Mouse (Mus musculus) small intestine, adult 2 months (tissue): Measurements from ENCODE around the gene Ssh2.

Source experiments
- CTCF ChIP-seq: fragments of 200-500 bp; IDR thresholded peaks from 2 replicates; pipeline ENCODE4 v1.5.1; 2012; ENCODE audit warnings: low read depth, mild to moderate bottlenecking, control low read depth, inconsistent platforms, low read length, moderate library complexity, mixed read lengths; ENCODE audit not compliant: insufficient replicate concordance, insufficient read length; ENCODE audit errors: extremely low read depth
- POLR2A ChIP-seq: fragments of 200-500 bp; IDR thresholded peaks from 2 replicates; pipeline ENCODE4 v1.6.1; 2012; ENCODE audit warnings: low read depth, mild to moderate bottlenecking, control low read depth, inconsistent platforms, low read length, moderate library complexity

- TF ChIP-seq CTCF (no peak), POLR2A (peak; percentile 41; the same call in 1 of the 2 replicates)
These were observed 277.6 kb downstream of the Ssh2 start, which contains the start of gene Git1 for GRCm38 (mm10) chr11:77493512-77494343.
